8 mouse cellular contexts compared by ENCODE assay signal in genomic region chr11:3331756-3332642, GRCm38 (mm10). TPM values are rescaled to one million over a fixed set of nuclear protein-coding genes. Genes with fewer than 3 reads are reported as not detected.
A peak's percentile ranks its signal among the peaks of the same experiment; 100 is the strongest.
DNase-seq lines count a peak whose midpoint lies in the region; ATAC-seq and TF ChIP-seq lines count a peak whose summit lies in the region.

No protein-coding gene starts in this region.

- H3K4me1 ChIP-seq in hindbrain, postnatal 0 days (ENCODE audit: insufficient read depth, low read length): 0 out of 2 replicates have a peak, but pooled peaks cover 12% of the 10 kb centered on the region

- peak overlapping the region; percentile 98 for H3K4me2 ChIP-seq in hindbrain, postnatal 0 days (ENCODE audit: low read depth, low read length)

- no peaks in the 10 kb centered on the region for H3K79me2 ChIP-seq in macrophage (ENCODE audit: inconsistent target)

- H3K9ac ChIP-seq in hindbrain, postnatal 0 days (replicated peaks; ENCODE audit: low read length): peak overlapping the region; percentile 82

- intact Hi-C loops in gastrocnemius, adult 2 months (cut with DNase I): no loop called here
- intact Hi-C loops in left cerebral cortex, adult 2 months (cut with DNase I): loop anchor here (1.0 to 2.0 kb wide), 2 partner anchors 41 to 77 kb away; partner anchors contain the start of gene Limk2

- peak overlapping the region; percentile 80 for H3K4me3 ChIP-seq in gastrocnemius, adult 2 months
- peak overlapping the region; percentile 63 for H3K4me3 ChIP-seq in hindbrain, postnatal 0 days (ENCODE audit: low read length)
- peak overlapping the region; percentile 82 for H3K4me3 ChIP-seq in left cerebral cortex, adult 2 months
- peak overlapping the region; percentile 44; the same call in 1 of the 2 replicates for H3K4me3 ChIP-seq in macrophage (ENCODE audit: inconsistent target)

- DNase-seq in ZHBTc4 (ENCODE audit: low read depth, low spot score): peak; percentile 99
- DNase-seq in gastrocnemius, adult 2 months: peak; percentile 97
- peak; percentile 96 for DNase-seq in hindbrain, postnatal 0 days (ENCODE audit: low spot score)
- DNase-seq in left cerebral cortex, adult 2 months (ENCODE audit: extremely low spot score in 1 of 2, low spot score in 2 of 2): peak; percentile 89 to 91
- peak; percentile 96 for DNase-seq in right cerebral cortex, adult 18-20 months
- peak; percentile 82 for DNase-seq in urinary bladder, adult 2 months (ENCODE audit: low spot score)

- under 1% methylated on average over 75 of the region's 75 CpGs for WGBS in hindbrain, postnatal 0 days
- 1% methylated on average over 68 of the region's 75 CpGs for WGBS in macrophage (ENCODE audit: missing documents)

- peak; percentile 64 for ATAC-seq in common myeloid progenitor, adult 5-6 weeks (replicated peaks; ENCODE audit: low read depth, poor library complexity, severe bottlenecking)
- peak; percentile 97 for ATAC-seq in hindbrain, postnatal 0 days

- peak; percentile 15; the same call in 1 of the 2 replicates for TF ChIP-seq CTCF in gastrocnemius, adult 2 months (IDR thresholded peaks at IDR 0.05)
- peak; percentile 46 for TF ChIP-seq CTCF in hindbrain, postnatal 0 days (IDR thresholded peaks at IDR 0.05; ENCODE audit: low read depth)
- no peak; the same call in 1 of the 2 replicates for TF ChIP-seq CTCF in left cerebral cortex, adult 2 months (IDR thresholded peaks at IDR 0.05)

- no peaks in the 10 kb centered on the region for H3K9me3 ChIP-seq in hindbrain, postnatal 0 days (ENCODE audit: low read length)

- H3K27ac ChIP-seq in gastrocnemius, adult 2 months: peak overlapping the region; percentile 92
- peak overlapping the region; percentile 92 for H3K27ac ChIP-seq in hindbrain, postnatal 0 days
- peak overlapping the region; percentile 91 for H3K27ac ChIP-seq in left cerebral cortex, adult 2 months
- H3K27ac ChIP-seq in macrophage: no peak overlapping the region

- no peaks in the 10 kb centered on the region for H3K27me3 ChIP-seq in hindbrain, postnatal 0 days (ENCODE audit: insufficient read depth, low read length)

- H3K36me3 ChIP-seq in hindbrain, postnatal 0 days (ENCODE audit: insufficient read depth, low read length): peaks cover 12% of the 10 kb centered on the region
- H3K36me3 ChIP-seq in macrophage (ENCODE audit: inconsistent target): no peaks in the 10 kb centered on the region

RNA-seq across cellular contexts. Expression of gene Pik3ip1, which starts 1.8 kb away (rescaled TPM):
- 26.5 and 33.6 TPM in 2 replicates for total RNA-seq in common myeloid progenitor, adult 5-6 weeks (2017)
- 10 to 100 TPM; 17.7 to 21.7 TPM for total RNA-seq in gastrocnemius, adult 2 months (2021)
- 34.3 and 40.9 TPM in 2 replicates for total RNA-seq in hindbrain, postnatal 0 days (2014; rRNA removed)
- 41.6 and 45.4 TPM in 2 replicates for polyA plus RNA-seq in hindbrain, postnatal 0 days (2015; fragmentation: Nextera tagmentation; extraction: Ambion mirVana)
- 10 to 100 TPM; 28.1 to 31.5 TPM for total RNA-seq in left cerebral cortex, adult 2 months (2021)
- total RNA-seq in macrophage (2018; cell fraction: chromatin; rRNA removed): 10 to 100 TPM in 7 of 26 experiments, 1 to 10 TPM in 19; 1.9 to 27.2 (median 6.4) TPM
- 10 to 100 TPM in 3 of 26 experiments, 1 to 10 TPM in 23; 2.7 to 12.1 (median 6.3) TPM for total RNA-seq in macrophage (2018; cell fraction: cytosol; rRNA removed)
- total RNA-seq in macrophage (2018; cell fraction: nucleus; rRNA removed): 10 to 100 TPM in 8 of 26 experiments, 1 to 10 TPM in 18; 3.1 to 20.7 (median 8.1) TPM
- 1.4 to 14.0 TPM (median 10.1 TPM) in 3 replicates for polyA plus RNA-seq in macrophage (2018)
- polyA plus RNA-seq in urinary bladder, adult 2 months (2012; rRNA removed): 37.8 and 51.7 TPM in 2 replicates

RNA-seq across cellular contexts. Expression of gene Patz1, which starts 43.3 kb away (rescaled TPM):
- 67.6 and 72.7 TPM in 2 replicates for total RNA-seq in common myeloid progenitor, adult 5-6 weeks (2017)
- 10 to 100 TPM; 11.9 to 17.2 TPM for total RNA-seq in gastrocnemius, adult 2 months (2021)
- total RNA-seq in hindbrain, postnatal 0 days (2014; rRNA removed): 89.6 and 97.1 TPM in 2 replicates
- polyA plus RNA-seq in hindbrain, postnatal 0 days (2015; fragmentation: Nextera tagmentation; extraction: Ambion mirVana): 38.8 and 40.4 TPM in 2 replicates
- 10 to 100 TPM; 41.5 to 46.9 TPM for total RNA-seq in left cerebral cortex, adult 2 months (2021)
- 10 to 100 TPM in 16 of 26 experiments, 1 to 10 TPM in 10; 2.9 to 42.8 (median 13.5) TPM for total RNA-seq in macrophage (2018; cell fraction: chromatin; rRNA removed)
- 10 to 100 TPM in 14 of 26 experiments, 1 to 10 TPM in 12; 3.3 to 19.2 (median 10.3) TPM for total RNA-seq in macrophage (2018; cell fraction: cytosol; rRNA removed)
- 10 to 100 TPM in 17 of 26 experiments, 1 to 10 TPM in 9; 5.3 to 37.7 (median 14.6) TPM for total RNA-seq in macrophage (2018; cell fraction: nucleus; rRNA removed)
- 10.9 to 14.0 TPM (median 10.9 TPM) in 3 replicates for polyA plus RNA-seq in macrophage (2018)
- 26.9 and 29.4 TPM in 2 replicates for polyA plus RNA-seq in urinary bladder, adult 2 months (2012; rRNA removed)
